Mouse (Mus musculus) brain, adult 2 months (tissue): ENCODE measurements around the gene Zfp597.
"Not testable (repeated sequence)": the region's sequence is repeated elsewhere in the genome, so short reads cannot be mapped to it uniquely, and the experiment has no call there.

Experiments used
- DNase-seq: peaks from one replicate; pipeline ENCODE4 v3.0.0; 2011; ENCODE audit warnings: low read depth, low spot score

The Zfp597 gene

DNA sequence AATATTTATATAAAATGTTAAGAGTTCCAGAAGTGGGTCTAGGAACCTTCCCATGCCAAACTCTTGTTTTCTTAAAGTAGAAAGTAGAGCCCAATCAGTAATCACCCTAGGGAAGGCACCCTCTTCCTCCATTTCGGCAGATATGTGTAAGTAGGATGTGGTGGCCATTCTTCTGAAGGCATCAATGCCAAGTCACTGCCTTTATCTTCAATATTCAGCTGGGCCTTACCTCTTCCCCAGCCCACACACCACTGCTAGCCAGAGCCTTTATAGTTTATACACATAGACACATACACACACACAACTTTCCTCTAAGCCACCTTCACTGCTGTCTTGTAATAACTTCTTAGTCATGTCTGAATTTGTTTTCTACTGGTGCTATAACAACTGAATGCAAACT is 28.6 kb downstream of the Zfp597 start:
- no peak for DNase-seq

- DNase-seq, result no peak
Measured at GRCm38 (mm10) chr16:3854437-3855182, 29.8 kb downstream of the Zfp597 start.

DNA sequence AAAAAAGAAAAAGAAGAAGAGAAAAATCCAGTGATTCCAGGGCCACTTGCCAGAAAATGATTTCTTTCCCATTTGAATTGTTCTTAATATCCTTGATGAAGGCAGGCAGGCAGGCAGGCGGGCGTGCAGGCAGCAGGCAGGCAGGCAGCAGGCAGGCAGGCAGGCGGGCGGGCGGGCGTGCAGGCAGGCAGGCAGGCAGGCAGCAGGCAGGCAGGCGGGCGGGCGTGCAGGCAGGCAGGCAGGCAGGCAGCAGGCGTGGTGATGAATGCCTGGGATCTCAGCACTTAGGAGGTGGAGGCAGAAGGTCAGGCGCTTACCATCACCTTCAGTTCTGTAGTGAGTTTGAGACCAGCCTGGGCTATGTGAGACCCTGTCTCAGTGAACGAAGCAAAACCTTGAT is 31.8 kb downstream of the Zfp597 start:
- DNase-seq, result no peak

- DNase-seq, result not testable (repeated sequence)
Measured at GRCm38 (mm10) chr16:3851301-3851700, 33.1 kb downstream of the Zfp597 start.

GRCm38 (mm10) chr16:3848416-3848815 is 35.9 kb downstream of the Zfp597 start:
- no peak for DNase-seq

GRCm38 (mm10) chr16:3847871-3848270 is 36.5 kb downstream of the Zfp597 start:
- no peak for DNase-seq

- DNase-seq, result peak; percentile 98
Measured at GRCm38 (mm10) chr16:3846711-3847518, 37.4 kb downstream of the Zfp597 start, which contains the start of gene Zfp174. Gene Zfp174, plus strand, starts transcription at chr16:3847268.

- no peak for DNase-seq
Measured at GRCm38 (mm10) chr16:3843796-3844195, 40.6 kb downstream of the Zfp597 start.

DNA sequence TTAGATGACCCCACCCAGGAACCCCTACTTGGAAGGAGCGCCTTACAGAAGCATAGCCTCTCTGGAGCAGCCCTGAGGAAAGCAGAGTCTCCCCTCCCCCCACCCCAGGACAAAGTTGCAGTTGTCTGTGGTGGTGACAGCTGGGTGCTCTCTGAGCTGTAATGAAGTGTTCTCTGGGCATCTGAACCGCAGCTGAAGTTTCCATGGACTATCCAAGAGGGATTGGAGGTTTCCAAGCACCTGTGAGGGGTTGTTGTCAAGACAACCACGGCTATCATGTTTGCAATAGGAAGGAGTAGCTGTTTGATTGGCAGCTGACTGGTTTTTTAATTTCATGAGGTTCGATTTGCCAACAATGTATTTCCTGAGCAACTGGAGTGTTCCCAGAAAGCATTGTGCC is 41.4 kb downstream of the Zfp597 start:
- peak; percentile 14 for DNase-seq

DNA sequence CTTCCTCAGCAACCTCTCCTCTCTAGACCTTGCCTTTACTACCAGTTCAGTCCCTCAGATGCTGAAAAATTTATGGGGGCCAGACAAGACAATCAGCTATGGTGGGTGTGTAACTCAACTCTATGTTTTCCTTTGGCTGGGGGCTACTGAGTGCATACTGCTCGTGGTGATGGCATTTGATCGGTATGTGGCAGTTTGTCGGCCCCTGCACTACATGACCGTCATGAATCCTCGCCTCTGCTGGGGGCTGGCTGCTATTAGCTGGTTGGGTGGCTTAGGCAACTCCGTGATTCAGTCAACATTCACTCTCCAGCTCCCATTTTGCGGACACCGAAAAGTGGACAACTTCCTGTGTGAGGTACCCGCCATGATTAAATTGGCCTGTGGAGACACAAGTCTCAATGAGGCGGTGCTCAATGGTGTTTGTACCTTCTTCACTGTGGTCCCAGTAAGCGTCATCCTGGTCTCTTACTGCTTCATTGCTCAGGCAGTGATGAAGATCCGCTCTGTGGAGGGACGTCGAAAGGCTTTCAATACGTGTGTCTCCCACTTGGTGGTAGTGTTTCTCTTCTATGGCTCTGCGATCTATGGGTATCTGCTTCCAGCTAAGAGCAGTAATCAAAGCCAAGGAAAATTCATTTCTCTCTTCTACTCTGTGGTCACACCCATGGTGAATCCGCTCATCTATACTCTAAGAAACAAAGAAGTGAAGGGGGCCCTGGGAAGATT is 45.0 kb downstream of the Zfp597 start:
- DNase-seq, result peak; percentile 44

GRCm38 (mm10) chr16:3835461-3835860 is 48.9 kb downstream of the Zfp597 start:
- DNase-seq, result no peak

DNA sequence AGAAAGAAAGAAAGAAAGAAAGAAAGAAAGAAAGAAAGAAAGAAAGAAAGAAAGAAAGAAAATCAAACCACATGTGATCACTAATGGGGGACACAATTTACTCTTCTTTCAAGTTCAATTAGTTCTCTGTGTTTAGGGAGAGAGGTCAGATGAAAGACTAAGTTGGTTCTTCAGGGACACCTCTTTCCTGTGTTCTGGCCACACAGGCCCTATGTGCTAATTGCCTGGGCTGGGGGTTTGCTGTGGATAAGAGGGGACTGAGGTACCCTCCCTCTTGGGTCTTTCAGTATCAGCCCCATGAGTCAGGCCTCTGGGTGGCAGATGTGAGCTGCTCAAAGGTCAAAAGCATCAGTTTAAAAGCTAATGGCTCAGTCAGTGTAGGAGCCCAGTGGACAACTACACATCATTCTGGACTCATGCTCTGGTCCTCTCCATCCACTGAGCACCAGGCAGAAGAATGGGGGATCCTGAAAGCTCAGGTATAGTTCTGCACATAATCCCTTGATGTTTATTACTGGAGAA is 53.7 kb downstream of the Zfp597 start, which contains the start of gene Olfr15:
TSS of gene Olfr15 (plus strand) at position 291 of the 522 bp plus-strand sequence.
- no peak for DNase-seq

- no peak for DNase-seq
Measured at GRCm38 (mm10) chr16:3829727-3830126, 54.6 kb downstream of the Zfp597 start.

DNA sequence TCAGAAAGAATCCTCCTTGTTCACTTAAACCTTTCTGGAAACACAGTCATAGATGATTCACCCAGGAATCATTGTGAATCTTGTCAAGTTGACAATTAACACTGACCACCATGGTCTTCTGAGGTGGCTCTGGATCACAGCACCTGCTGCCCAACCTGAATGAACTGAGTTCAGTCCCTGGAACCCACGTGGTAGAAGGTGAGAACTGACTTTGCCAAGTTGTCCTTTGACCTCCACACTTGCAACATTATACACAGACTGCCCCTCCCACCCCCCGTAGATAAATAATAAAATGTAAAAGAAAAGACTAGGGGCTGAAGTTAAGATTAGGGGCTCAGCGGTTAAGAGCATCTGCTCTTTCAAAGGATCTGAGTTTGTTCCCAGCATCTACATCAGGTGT is 56.3 kb downstream of the Zfp597 start:
- DNase-seq, result no peak

- DNase-seq, result no peak
Measured at GRCm38 (mm10) chr16:3820202-3820601, 64.2 kb downstream of the Zfp597 start.

GRCm38 (mm10) chr16:3814667-3815066 is 69.7 kb downstream of the Zfp597 start:
- not testable (repeated sequence) for DNase-seq
